Mouse (Mus musculus) heart, postnatal 0 days (tissue): ENCODE results near the gene Slc25a35. TPM values are rescaled to one million over a fixed set of nuclear protein-coding genes. Genes with fewer than 3 reads are reported as not detected.
"Not testable (repeated sequence)": the region's sequence is repeated elsewhere in the genome, so short reads cannot be mapped to it uniquely, and the experiment has no call there.

Source experiments
- ATAC-seq: fragments of 200-750 bp; cut with Nextera tagmentation; 2 replicates; pipeline ENCODE4 v1.8.0; 2017; ENCODE audit warnings: low read depth, moderate number of reproducible peaks, moderate library complexity; ENCODE audit not compliant: insufficient read depth
- DNase-seq: peaks from one replicate; pipeline ENCODE4 v3.0.0-alpha.2; 2016; ENCODE audit warnings: low spot score
- H3K27ac ChIP-seq: fragments of 300-500 bp; sonication (generic); 2 replicates; pipeline ENCODE4 v1.5.1; 2014; ENCODE audit warnings: low read depth, mild to moderate bottlenecking
- H3K27me3 ChIP-seq: fragments of 300-500 bp; sonication (generic); 2 replicates; pipeline ENCODE4 v1.6.1; 2014; ENCODE audit warnings: low read length, mixed read lengths; ENCODE audit not compliant: control insufficient read depth, insufficient read depth
- H3K36me3 ChIP-seq: fragments of 300-500 bp; sonication (generic); replicated peaks from 2 replicates; pipeline ENCODE4 v1.6.1; 2014; ENCODE audit warnings: low read length, mixed read lengths; ENCODE audit not compliant: control insufficient read depth, insufficient read depth
- H3K4me1 ChIP-seq: fragments of 300-500 bp; sonication (generic); 2 replicates; pipeline ENCODE4 v1.6.1; 2014; ENCODE audit warnings: antibody characterized with exemption; ENCODE audit not compliant: control insufficient read depth, insufficient read depth
- H3K4me2 ChIP-seq: fragments of 300-500 bp; sonication (generic); 2 replicates; pipeline ENCODE4 v1.6.1; 2014; ENCODE audit warnings: low read depth, mild to moderate bottlenecking, low read length, moderate library complexity
- H3K4me3 ChIP-seq: fragments of 300-500 bp; sonication (generic); 2 replicates; pipeline ENCODE4 v1.5.1; 2014; ENCODE audit warnings: low read depth, low read length
- H3K9ac ChIP-seq: fragments of 300-500 bp; sonication (generic); replicated peaks from 2 replicates; pipeline ENCODE4 v1.6.1; 2014; ENCODE audit warnings: low read depth, low read length, mixed read lengths
- H3K9me3 ChIP-seq: fragments of 300-500 bp; sonication (generic); replicated peaks from 2 replicates; pipeline ENCODE4 v1.6.1; 2016; ENCODE audit warnings: low read length; ENCODE audit not compliant: control insufficient read depth
- CTCF ChIP-seq: IDR thresholded peaks from 2 replicates; pipeline ENCODE4 v1.5.1; 2016; ENCODE audit warnings: antibody characterized with exemption, control low read depth, low read depth
- EP300 ChIP-seq: IDR thresholded peaks from 2 replicates; pipeline ENCODE4 v1.6.1; 2016; ENCODE audit warnings: antibody characterized with exemption, low read depth
- WGBS: fragments of 180-500 bp; shearing (Covaris S2); extraction: QIAGEN DNeasy Blood & Tissue Kit; methylation state at CpG from one replicate; pipeline ENCODE4 v1.1.7; 2014; 5-methylcytosine and 5-hydroxymethylcytosine counted together
- polyA plus RNA-seq: library from polyadenylated mRNA; unstranded; fragments of >200 nt; fragmentation: Nextera tagmentation; extraction: Ambion mirVana; gene quantifications from 2 replicates; pipeline ENCODE4 v1.2.1, GENCODE M21; 2015
- total RNA-seq: library from RNA; depleted of rRNA; stranded (reverse); fragments of >200 nt; gene quantifications from 2 replicates; pipeline ENCODE4 v1.2.3, GENCODE M21; 2014; ENCODE audit warnings: low replicate concordance

Gene Slc25a35
- total and polyA plus RNA-seq, 2 experiments from 2014 or later: 2.0 to 3.6 TPM

DNA sequence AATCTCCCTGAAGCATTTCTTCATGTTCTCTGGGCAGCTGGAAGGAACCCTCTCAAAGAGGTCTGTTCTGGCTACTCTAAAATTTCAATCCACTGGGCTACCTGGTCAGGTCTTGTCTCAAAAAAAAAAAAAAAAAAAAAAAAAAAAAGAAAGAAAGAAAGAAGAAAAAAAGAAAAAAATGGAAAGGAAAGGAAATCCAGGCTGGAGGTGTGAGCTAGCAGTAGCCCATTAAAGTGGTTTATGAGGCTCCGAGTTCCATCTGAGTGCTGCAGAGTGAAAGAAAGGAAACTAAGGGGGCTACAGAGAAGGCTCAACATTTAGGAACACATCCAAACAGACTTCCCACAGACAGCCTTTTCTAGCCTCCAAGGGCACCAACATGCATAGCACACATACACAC, 10.0 kb upstream of the Slc25a35 start:
- Histone ChIP-seq H3K9ac (no peak overlapping the region), H3K4me3 (no peak overlapping the region), H3K4me2 (no peak overlapping the region), H3K4me1 (0 out of 2 replicates have a peak, but pooled peaks cover 5% of the 10 kb centered on the region), H3K36me3 (no peaks in the 10 kb centered on the region), H3K27ac (peak overlapping the region; percentile 84; the same call in 1 of the 2 replicates), H3K27me3 (0 out of 2 replicates have a peak, but pooled peaks cover 7% of the 10 kb centered on the region), H3K9me3 (no peaks in the 10 kb centered on the region)
- DNase-seq (no peak), ATAC-seq (no peak)
- TF ChIP-seq EP300 (no peak), CTCF (no peak)
- whole genome bisulfite sequencing: 92% methylated on average over 1 of the region's 1 CpGs

- no peaks in the 10 kb centered on the region for H3K36me3 ChIP-seq
- no peak overlapping the region for H3K4me3 ChIP-seq
- H3K27ac ChIP-seq: no peak overlapping the region
- TF ChIP-seq EP300 (no peak), CTCF (no peak)
- H3K4me2 ChIP-seq: no peak overlapping the region
- H3K4me1 ChIP-seq: no peaks in the 10 kb centered on the region
- no peak for ATAC-seq
- H3K9ac ChIP-seq: no peak overlapping the region
- 54% methylated on average over 3 of the region's 3 CpGs for WGBS
- H3K9me3 ChIP-seq: no peaks in the 10 kb centered on the region
- H3K27me3 ChIP-seq: no peaks in the 10 kb centered on the region
- no peak for DNase-seq
These were observed 6.3 kb upstream of the Slc25a35 start for GRCm38 (mm10) chr11:68961596-68961995.

- not testable (repeated sequence) for DNase-seq, H3K9ac ChIP-seq, H3K4me1 ChIP-seq, H3K4me3 ChIP-seq, H3K9me3 ChIP-seq, ATAC-seq, H3K27ac ChIP-seq, H3K36me3 ChIP-seq, H3K27me3 ChIP-seq, H3K4me2 ChIP-seq
- 25% methylated on average over 11 of the region's 11 CpGs for WGBS
These were observed 5.8 kb upstream of the Slc25a35 start for GRCm38 (mm10) chr11:68962159-68962558.

- DNase-seq (no peak), ATAC-seq (no peak)
- Histone ChIP-seq H3K27me3 (no peaks in the 10 kb centered on the region), H3K4me2 (no peak overlapping the region), H3K4me3 (no peak overlapping the region), H3K4me1 (no peaks in the 10 kb centered on the region; the same call in 1 of the 2 replicates), H3K36me3 (no peaks in the 10 kb centered on the region), H3K27ac (no peak overlapping the region), H3K9ac (no peak overlapping the region), H3K9me3 (no peaks in the 10 kb centered on the region)
- 60% methylated on average over 2 of the region's 2 CpGs for WGBS
- TF ChIP-seq CTCF: no peak
- no peak for TF ChIP-seq EP300
These were observed 4.5 kb upstream of the Slc25a35 start for GRCm38 (mm10) chr11:68963405-68963804.

DNA sequence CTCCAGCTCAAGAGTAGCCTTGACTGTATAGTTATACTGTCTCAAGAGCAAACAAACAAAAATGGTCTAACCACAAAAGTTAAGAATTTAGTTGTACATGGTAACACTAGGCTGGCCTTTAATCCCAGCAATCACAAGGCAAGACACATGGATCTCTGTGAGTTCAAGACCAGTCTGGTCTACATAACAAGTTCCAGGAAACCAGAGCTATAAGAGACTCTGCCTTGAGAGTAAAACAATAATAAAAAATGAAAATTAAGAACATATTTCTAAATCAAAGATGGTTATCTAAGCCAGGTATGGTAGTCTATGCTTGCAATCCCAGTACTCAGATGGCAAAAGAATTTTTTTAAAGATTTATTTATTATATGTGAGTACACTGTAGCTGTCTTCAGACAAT, 2.9 kb upstream of the Slc25a35 start:
- no peak overlapping the region for H3K4me2 ChIP-seq
- H3K4me3 ChIP-seq: no peak overlapping the region
- ATAC-seq: no peak
- H3K4me1 ChIP-seq: peaks cover under 1% of the 10 kb centered on the region; the same call in 1 of the 2 replicates
- no peak overlapping the region for H3K27ac ChIP-seq
- H3K9me3 ChIP-seq: no peaks in the 10 kb centered on the region
- TF ChIP-seq EP300 (no peak), CTCF (no peak)
- no peak overlapping the region for H3K9ac ChIP-seq
- no peaks in the 10 kb centered on the region for H3K27me3 ChIP-seq
- no peaks in the 10 kb centered on the region for H3K36me3 ChIP-seq
- no peak for DNase-seq

- Histone ChIP-seq H3K27ac (no peak overlapping the region), H3K9me3 (no peaks in the 10 kb centered on the region), H3K9ac (no peak overlapping the region), H3K4me1 (peaks cover 8% of the 10 kb centered on the region; the same call in 1 of the 2 replicates), H3K27me3 (no peaks in the 10 kb centered on the region), H3K4me2 (no peak overlapping the region), H3K36me3 (no peaks in the 10 kb centered on the region), H3K4me3 (no peak overlapping the region)
- TF ChIP-seq EP300 (no peak), CTCF (peak; percentile 67)
- ATAC-seq (no peak), DNase-seq (peak; percentile 48)
- 32% methylated on average over 3 of the region's 3 CpGs for WGBS
These were observed 2.1 kb upstream of the Slc25a35 start for GRCm38 (mm10) chr11:68965845-68966244.
